Comparison of ENCODE assay signal across 21 mouse cellular contexts in genomic region chr14:105429664-105430257, GRCm38 (mm10).
"Had no signal": no experiment of that assay in that cellular context is flagged by ENCODE, and none has a peak within 500 bp of the region (broad histone marks: within the 10 kb centered on the region; RNA-seq: fewer than 3 reads in every experiment).

No protein-coding gene starts in this region.

- H3K9me3 ChIP-seq: heart, embryonic 13.5 days; heart, embryonic 15.5 days; hindbrain, embryonic 10.5 days; hindbrain, embryonic 12.5 days; intestine, embryonic 15.5 days; limb, embryonic 15.5 days; liver, embryonic 12.5 days had no signal

- H3K9ac ChIP-seq: heart, embryonic 13.5 days; heart, embryonic 15.5 days; hindbrain, embryonic 12.5 days; hindbrain, embryonic 14.5 days; intestine, embryonic 15.5 days; limb, embryonic 15.5 days; liver, embryonic 12.5 days; liver, embryonic 14.5 days had no signal

- H3K27me3 ChIP-seq: heart, embryonic 13.5 days; heart, embryonic 15.5 days; hindbrain, embryonic 12.5 days; intestine, embryonic 15.5 days; limb, embryonic 15.5 days; liver, embryonic 12.5 days had no signal

- DNase-seq: gastrocnemius, postnatal 14 days; gastrocnemius, postnatal 36 days; heart, adult 2 months; heart, postnatal 4 days; kidney, adult 11 months; kidney, adult 2 months; kidney, postnatal 14 days; kidney, postnatal 36 days had no signal

- ATAC-seq: hindbrain, embryonic 16.5 days; inflammation-experienced regulatory T-cells, adult 6 months; intestine, embryonic 15.5 days; liver, embryonic 12.5 days had no signal

- H3K4me3 ChIP-seq: heart, adult 2 months; heart, embryonic 13.5 days; heart, embryonic 15.5 days; hindbrain, embryonic 10.5 days; hindbrain, embryonic 12.5 days; intestine, embryonic 15.5 days; left cerebral cortex, adult 2 months; limb, embryonic 15.5 days; liver, embryonic 12.5 days had no signal

- H3K4me2 ChIP-seq: heart, embryonic 11.5 days; heart, embryonic 13.5 days; heart, embryonic 15.5 days; hindbrain, embryonic 12.5 days; hindbrain, embryonic 14.5 days; intestine, embryonic 15.5 days; limb, embryonic 15.5 days; liver, embryonic 12.5 days had no signal

- H3K27ac ChIP-seq: heart, adult 2 months; heart, embryonic 13.5 days; heart, embryonic 15.5 days; hindbrain, embryonic 10.5 days; hindbrain, embryonic 12.5 days; hindbrain, embryonic 14.5 days; intestine, embryonic 15.5 days; left cerebral cortex, adult 2 months; limb, embryonic 15.5 days; liver, embryonic 12.5 days; liver, embryonic 14.5 days had no signal

- H3K36me3 ChIP-seq: heart, embryonic 13.5 days; heart, embryonic 15.5 days; hindbrain, embryonic 10.5 days; hindbrain, embryonic 12.5 days; intestine, embryonic 15.5 days; limb, embryonic 15.5 days; liver, embryonic 12.5 days had no signal
